Mouse (Mus musculus) c-Kit-negative CD71-positive TER-119-positive erythroid progenitor cells, embryonic 14.5 days (primary cell): Measurements from ENCODE around the gene Asphd2.
A peak's percentile ranks its signal among the peaks of the same experiment; 100 is the strongest.

Experiments
- DNase-seq: peaks from one replicate; pipeline ENCODE4 v3.0.0-alpha.2; 2013; ENCODE audit warnings: low read depth, low spot score

The Asphd2 gene

DNA sequence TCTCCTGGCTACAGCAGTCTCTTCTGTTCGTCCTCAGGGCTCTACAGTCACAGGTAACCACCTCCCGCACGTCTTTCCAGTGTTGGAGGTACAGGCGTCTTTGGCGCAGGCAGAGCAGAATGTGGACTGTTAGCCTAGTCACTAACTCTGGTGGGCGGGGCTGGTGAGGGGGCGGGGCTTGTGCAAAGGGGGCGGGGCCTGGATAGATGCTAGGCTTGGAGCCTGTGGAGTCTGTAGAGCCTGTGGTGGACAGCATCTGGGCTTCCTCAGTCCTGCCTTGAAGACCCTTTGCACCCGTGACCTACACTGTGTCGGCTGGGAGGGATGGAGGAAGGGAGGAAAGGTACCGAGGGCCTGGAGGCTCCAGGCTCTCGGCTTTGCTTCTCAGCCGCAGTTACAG is 38.8 kb downstream of the Asphd2 start, which contains the start of gene Gm6583:
Gm6583 (minus strand) TSS at position 124 of the 400 bp plus-strand sequence.
- no peak for DNase-seq

DNA sequence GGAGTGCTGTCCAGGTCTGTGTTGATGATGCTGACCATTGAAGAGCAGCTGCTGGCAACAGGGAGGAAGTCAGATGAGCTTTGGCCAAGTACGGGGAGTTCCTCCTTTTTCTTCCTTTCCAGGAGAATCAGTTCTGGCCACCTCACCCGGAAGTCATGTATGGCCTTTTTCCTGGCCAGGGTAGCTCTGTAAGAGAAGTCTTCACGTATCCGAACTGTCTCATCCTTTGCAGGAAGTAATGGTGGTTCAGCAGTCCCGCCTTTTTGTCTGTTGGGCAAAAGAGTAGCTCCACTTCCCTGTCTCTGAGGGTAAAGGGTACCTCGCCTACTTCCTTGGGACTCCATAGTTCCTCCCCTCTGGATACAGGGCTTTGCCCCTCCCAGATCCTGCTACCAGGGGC is 39.2 kb downstream of the Asphd2 start:
- no peak for DNase-seq

DNA sequence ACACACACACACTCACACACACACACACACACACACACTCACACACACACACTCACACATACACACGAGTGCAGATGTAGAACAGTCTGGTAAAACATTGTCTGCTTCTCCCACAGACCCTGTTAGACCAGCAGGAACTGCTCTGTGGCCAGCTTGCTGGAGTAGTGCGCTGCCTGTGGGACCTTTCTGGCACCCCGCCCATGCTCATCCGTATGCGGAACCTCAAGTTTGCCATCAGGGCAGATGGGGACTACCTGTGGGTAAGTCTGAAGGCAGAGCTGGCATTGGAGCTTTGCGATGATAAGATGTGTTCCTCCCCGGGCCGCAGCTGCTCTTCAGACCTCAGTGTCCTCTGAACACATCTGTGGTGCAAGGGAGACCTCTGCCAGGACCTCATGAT is 45.5 kb downstream of the Asphd2 start:
- no peak for DNase-seq

DNA sequence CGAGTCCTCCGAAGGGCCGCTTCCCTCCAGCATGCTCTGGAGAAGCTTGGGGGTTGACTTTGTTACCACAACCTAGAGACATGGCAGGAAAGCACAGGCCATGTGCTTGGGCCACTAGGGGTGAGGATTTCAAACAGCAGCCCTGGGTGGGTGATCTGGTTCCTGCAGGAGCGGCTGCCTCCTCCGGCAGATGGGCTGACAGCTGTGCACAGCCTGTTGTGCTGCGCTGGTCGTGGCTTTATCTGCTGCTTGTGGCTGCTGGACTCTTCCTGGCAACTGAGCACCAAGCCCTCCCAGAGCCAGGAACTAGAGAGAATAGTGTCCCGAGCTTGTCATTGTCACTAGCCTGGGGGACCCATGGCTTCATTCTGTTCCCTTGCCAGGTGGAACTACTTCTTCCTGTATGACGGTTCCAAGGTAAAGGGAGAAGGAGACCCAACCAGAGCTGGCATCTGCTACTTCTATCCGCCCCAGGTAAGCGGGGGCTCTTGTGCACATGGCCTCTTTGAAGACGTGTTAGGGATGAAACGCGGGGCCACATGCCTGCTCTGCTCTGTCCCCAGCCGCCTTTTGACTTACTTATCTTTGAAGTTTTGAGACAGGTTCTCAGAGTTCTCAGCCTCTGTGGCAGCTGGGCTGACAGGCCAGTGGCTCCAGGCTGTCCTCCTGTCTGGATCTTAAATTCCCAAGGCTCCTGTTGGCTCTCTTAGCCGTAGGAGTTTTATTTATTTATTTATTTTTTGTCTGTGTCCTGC is 48.3 kb downstream of the Asphd2 start:
- DNase-seq, result no peak

DNA sequence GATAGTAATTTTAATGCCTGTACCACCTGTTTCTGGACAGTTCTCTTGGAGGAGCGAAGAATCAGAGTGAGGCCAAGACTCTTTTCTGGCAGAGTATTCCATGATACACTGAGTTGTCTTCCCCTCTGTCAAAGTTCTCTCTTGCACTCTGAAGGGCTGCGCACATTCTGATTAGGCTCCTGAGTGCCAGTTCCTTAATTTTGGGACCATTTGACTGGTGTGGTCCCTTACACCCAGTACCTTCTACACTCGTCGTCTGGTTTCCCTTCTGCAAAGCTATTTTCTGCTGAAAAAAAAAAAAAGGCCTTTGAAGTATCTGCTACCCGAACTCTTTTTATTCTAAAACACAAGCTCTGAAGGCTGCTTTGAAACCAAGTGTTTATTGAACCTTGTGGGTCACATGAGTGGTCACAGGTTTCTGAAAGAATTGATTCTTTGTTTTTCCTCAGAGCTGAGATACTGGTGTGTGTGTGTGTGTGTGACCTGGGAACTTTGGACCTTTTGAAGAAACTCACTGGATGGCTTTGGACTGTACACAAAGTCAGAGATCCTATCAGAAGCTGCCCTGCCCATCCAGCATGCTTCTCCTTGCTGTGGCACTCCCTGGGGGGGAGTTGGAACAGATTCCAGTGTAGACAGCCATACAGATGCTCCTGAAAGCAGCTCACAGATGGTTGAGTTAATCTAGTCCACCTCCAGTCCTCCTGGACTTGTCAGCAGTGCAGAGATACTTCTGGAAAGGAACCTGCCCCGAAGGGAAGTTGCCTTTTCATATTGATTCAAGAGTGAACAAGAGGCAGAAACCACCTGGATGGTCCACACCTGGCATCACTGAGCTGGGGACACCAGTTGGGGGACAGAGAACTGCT is 50.3 kb downstream of the Asphd2 start:
- DNase-seq, result no peak

DNA sequence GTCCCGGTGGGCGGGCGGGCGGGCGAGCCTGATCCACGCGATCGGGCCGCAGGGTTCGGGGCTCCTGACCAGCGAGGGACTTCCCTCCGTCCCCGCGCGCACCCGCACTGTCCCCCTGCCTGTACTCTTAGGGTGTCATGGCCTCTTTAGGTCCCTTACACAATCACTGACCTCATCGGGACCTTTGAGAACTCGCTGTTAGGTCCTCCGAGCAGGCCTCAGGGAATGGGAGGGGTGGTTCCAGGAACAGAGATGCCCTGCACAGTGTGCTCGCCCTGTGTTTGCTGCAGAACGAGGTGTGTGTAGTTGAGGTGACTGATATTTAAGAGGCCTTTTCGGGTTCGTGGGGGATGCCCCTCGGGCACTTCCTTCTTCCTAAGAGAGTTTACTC is 51.5 kb downstream of the Asphd2 start:
- DNase-seq, result peak; percentile 41

DNA sequence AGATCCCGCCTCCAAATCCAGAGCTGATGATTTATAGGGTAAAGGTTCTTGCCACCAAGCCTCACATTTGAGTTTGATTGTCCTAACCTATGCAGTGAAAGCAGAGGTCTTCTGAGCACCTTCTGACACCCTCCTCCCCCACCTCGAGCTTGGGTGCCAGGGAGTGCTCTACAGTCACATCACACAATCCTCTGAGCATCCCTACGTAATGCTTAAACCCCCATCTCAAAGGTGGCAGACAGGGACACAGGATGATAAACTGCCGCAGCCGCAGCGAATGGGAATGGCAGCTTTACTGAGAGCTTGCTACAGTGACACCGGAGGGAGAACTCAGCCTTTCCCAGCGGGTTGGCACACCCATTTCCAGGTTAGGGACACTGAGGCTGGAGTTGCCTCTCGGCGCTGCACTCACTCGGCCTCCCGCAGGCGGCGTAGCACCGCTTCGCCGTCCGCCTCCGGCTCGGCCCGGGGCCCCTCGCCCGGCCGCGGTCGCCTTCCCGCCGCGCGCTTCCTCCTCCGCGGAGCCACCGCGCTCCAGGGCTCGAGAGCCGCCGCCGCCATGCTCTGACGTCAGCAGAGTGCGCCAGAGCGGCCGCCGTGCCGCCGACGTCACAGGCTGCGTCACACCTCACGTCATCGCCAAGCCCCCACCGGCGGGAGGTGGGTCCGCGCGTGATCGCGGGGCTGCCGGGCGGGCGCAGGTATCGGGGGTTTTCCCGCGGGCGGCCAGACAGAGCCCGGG is 52.0 kb downstream of the Asphd2 start, which contains the start of the genes Srrd and Hps4:
Srrd (minus strand) TSS at position 578 of the 742 bp plus-strand sequence.
Hps4 (plus strand) TSS at position 621 of the 742 bp plus-strand sequence.
- peak; percentile 69 for DNase-seq

DNA sequence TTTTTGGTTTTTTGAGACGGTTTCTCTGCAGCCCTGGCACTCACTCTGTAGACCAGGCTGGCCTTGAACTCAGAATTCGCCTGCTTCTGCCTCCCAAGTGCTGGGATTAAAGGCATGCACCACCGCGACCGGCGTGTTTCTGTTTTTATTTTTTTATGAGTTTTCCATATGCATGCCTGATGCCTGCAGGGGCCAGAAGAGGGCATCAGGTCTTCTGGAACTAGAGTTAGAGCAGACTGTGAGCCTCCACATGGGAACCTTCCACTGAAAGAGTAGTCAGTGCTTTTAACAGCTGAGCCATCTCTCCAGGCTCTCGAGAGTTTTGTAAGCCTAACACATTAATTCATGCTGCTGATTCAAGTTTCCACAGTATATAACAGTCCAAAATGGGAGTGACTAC is 55.5 kb downstream of the Asphd2 start:
- DNase-seq, result no peak

DNA sequence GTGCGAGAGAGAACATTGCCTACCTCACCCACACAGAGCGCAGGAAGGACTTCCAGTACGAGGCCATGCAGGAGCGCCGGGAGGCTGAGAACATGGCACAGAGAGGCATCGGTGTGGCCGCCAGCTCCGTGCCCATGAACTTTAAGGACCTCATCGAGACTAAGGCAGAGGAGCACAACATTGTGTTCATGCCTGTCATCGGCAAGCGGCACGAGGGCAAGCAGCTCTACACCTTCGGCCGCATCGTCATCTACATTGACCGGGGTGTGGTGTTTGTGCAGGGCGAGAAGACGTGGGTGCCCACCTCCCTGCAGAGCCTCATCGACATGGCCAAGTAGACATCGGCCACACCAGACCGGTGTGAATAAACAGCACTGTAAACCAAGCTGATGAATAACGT is 57.7 kb downstream of the Asphd2 start:
- DNase-seq, result no peak

DNA sequence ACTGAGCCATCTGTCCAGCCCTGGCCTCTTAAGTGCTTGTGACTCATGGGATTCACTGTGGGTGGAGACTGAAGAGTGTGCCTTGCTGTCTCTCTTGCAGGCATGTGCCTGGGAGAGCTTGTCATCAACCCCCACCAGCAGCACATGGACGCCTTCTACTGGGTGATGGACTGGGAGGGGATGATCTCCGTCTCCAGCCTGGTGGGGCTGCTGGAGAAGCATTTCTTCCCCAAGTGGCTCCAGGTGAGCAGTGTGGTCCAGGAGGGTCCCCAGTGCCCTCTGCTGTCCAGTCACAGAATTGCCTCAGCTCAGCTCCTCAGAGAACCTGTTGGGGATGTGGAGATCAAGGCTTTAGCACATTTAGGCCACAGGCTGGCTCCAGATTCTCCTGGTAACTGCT is 59.2 kb downstream of the Asphd2 start:
- no peak for DNase-seq
